Mouse (Mus musculus) heart, postnatal 0 days (tissue): ENCODE data around the gene Osbpl7.

Experiments
- CTCF ChIP-seq: IDR thresholded peaks from 2 replicates; pipeline ENCODE4 v1.5.1; 2016; ENCODE audit warnings: antibody characterized with exemption, control low read depth, low read depth
- EP300 ChIP-seq: IDR thresholded peaks from 2 replicates; pipeline ENCODE4 v1.6.1; 2016; ENCODE audit warnings: antibody characterized with exemption, low read depth

- no peak for TF ChIP-seq EP300
- TF ChIP-seq CTCF = no peak
Measured at GRCm38 (mm10) chr11:97021121-97021765, 29.2 kb upstream of the Osbpl7 start.
